Mouse (Mus musculus) adrenal gland, postnatal 25 days (tissue): Measurements from ENCODE around the gene Midn. TPM values are rescaled to one million over a fixed set of nuclear protein-coding genes. Genes with fewer than 3 reads are reported as not detected.

ENCODE experiments used
- DNase-seq: peaks from one replicate; pipeline ENCODE4 v3.0.0; 2021; ENCODE audit warnings: mixed read lengths
- total RNA-seq: library from RNA; stranded (reverse); gene quantifications from 2 replicates; pipeline ENCODE4 v1.2.3, GENCODE M21; 2021

Gene Midn
- total RNA-seq, 1 experiment from 2014 or later, result 97.4 TPM

- DNase-seq, result no peak
Observed at GRCm38 (mm10) chr10:80194441-80194840, 46.4 kb downstream of the Midn start.

- DNase-seq, result no peak
Observed at GRCm38 (mm10) chr10:80196167-80196566, 48.1 kb downstream of the Midn start.

- no peak for DNase-seq
Observed at GRCm38 (mm10) chr10:80196778-80197581, 48.9 kb downstream of the Midn start.

- peak; percentile 73 for DNase-seq
Observed at GRCm38 (mm10) chr10:80199440-80200008, 51.5 kb downstream of the Midn start.

GRCm38 (mm10) chr10:80200485-80200884 is 52.4 kb downstream of the Midn start:
- DNase-seq, result no peak

GRCm38 (mm10) chr10:80204055-80204454 is 56.0 kb downstream of the Midn start:
- DNase-seq, result no peak

- DNase-seq, result no peak
Observed at GRCm38 (mm10) chr10:80207201-80207600, 59.1 kb downstream of the Midn start.

GRCm38 (mm10) chr10:80207676-80208075 is 59.6 kb downstream of the Midn start:
- DNase-seq, result no peak

Other genes starting within 250 kb of the Midn start
- 36.0 and 49.2 TPM in 2 replicates for gene Med16, start 239.3 kb upstream of the Midn start, total RNA-seq
- not detected in 2 replicates for gene Gm26602, start 237.4 kb upstream of the Midn start, total RNA-seq
- 1.1 and 2.3 TPM in 2 replicates for gene Kiss1r, start 231.3 kb upstream of the Midn start, total RNA-seq
- 85.5 and 98.9 TPM in 2 replicates for gene R3hdm4, start 227.1 kb upstream of the Midn start, total RNA-seq
- 5.2 and 5.8 TPM in 2 replicates for gene Arid3a, start 221.2 kb upstream of the Midn start, total RNA-seq
- gene Wdr18, start 188.1 kb upstream of the Midn start, total RNA-seq, result 32.4 and 35.5 TPM in 2 replicates
- 0.12 TPM in 1 of 2 replicates, not detected in the other for gene Grin3b, start 177.6 kb upstream of the Midn start, total RNA-seq
- 159 and 161 TPM in 2 replicates for gene Tmem259, start 163.9 kb upstream of the Midn start, total RNA-seq
- 28.3 and 29.8 TPM in 2 replicates for gene Cnn2, start 159.7 kb upstream of the Midn start, total RNA-seq
- 24.2 and 29.1 TPM in 2 replicates for gene Abca7, start 151.8 kb upstream of the Midn start, total RNA-seq
- gene Arhgap45, start 131.6 kb upstream of the Midn start, total RNA-seq, result 3.7 and 4.3 TPM in 2 replicates
- 84.3 and 101 TPM in 2 replicates for gene Polr2e, start 108.5 kb upstream of the Midn start, total RNA-seq
- gene Gpx4, start 101.1 kb upstream of the Midn start, total RNA-seq, result 977 and 1,201 TPM in 2 replicates
- 66.1 and 73.2 TPM in 2 replicates for gene Sbno2, start 42.7 kb upstream of the Midn start, total RNA-seq
- 154 TPM in 2 replicates for gene Stk11, start 32.5 kb upstream of the Midn start, total RNA-seq
- 460 and 592 TPM in 2 replicates for gene Atp5d, start 9.6 kb upstream of the Midn start, total RNA-seq
- gene Cbarp, start 7.4 kb upstream of the Midn start, total RNA-seq, result 45.4 and 67.9 TPM in 2 replicates
- gene Cirbp, start 17.7 kb downstream of the Midn start, total RNA-seq, result 49.9 and 142 TPM in 2 replicates
- 15.6 and 16.7 TPM in 2 replicates for gene 1600002K03Rik, start 24.7 kb downstream of the Midn start, total RNA-seq
- 2.7 and 5.2 TPM in 2 replicates for gene Efna2, start 31.2 kb downstream of the Midn start, total RNA-seq
- 23.4 and 37.9 TPM in 2 replicates for gene Mum1, start 78.2 kb downstream of the Midn start, total RNA-seq
- gene Ndufs7, start 100.8 kb downstream of the Midn start, total RNA-seq, result 238 and 243 TPM in 2 replicates
- 326 and 398 TPM in 2 replicates for gene Gamt, start 112.7 kb downstream of the Midn start, total RNA-seq
- 111 and 117 TPM in 2 replicates for gene Dazap1, start 113.2 kb downstream of the Midn start, total RNA-seq
- gene Rps15, start 144.2 kb downstream of the Midn start, total RNA-seq, result 1,145 and 1,195 TPM in 2 replicates
- gene Apc2, start 147.7 kb downstream of the Midn start, total RNA-seq, result 1.4 and 3.2 TPM in 2 replicates
- 31.7 and 33.5 TPM in 2 replicates for gene 2310011J03Rik, start 172.3 kb downstream of the Midn start, total RNA-seq
- gene Pcsk4, start 181.2 kb downstream of the Midn start, total RNA-seq, result 3.0 and 4.3 TPM in 2 replicates
- gene Reep6, start 181.7 kb downstream of the Midn start, total RNA-seq, result 8.0 and 12.8 TPM in 2 replicates
- 8.9 and 10.4 TPM in 2 replicates for gene Adamtsl5, start 200.1 kb downstream of the Midn start, total RNA-seq
- gene Plk5, start 208.2 kb downstream of the Midn start, total RNA-seq, result 0.15 TPM in 1 of 2 replicates, not detected in the other
- gene Mex3d, start 239.4 kb downstream of the Midn start, total RNA-seq, result 18.3 and 21.7 TPM in 2 replicates